Mouse (Mus musculus) bone marrow, adult 2 months (tissue): ENCODE results near the gene Rhobtb1. TPM values are rescaled to one million over a fixed set of nuclear protein-coding genes. Genes with fewer than 3 reads are reported as not detected.

Experiments used
- H3K27ac ChIP-seq: fragments of 200-500 bp; 2 replicates; pipeline ENCODE4 v1.5.1; 2012; ENCODE audit warnings: low read depth, mild to moderate bottlenecking, control low read depth, inconsistent platforms, low read length; ENCODE audit not compliant: control insufficient read depth, poor library complexity, insufficient read depth
- H3K4me1 ChIP-seq: fragments of 200-500 bp; 2 replicates; pipeline ENCODE4 v1.6.1; 2011; ENCODE audit warnings: low read length; ENCODE audit not compliant: control insufficient read depth, insufficient read depth
- H3K4me3 ChIP-seq: fragments of 200-500 bp; replicated peaks from 2 replicates; pipeline ENCODE3; 2011; ENCODE audit warnings: mild to moderate bottlenecking, low read depth, low read length, control low read depth; ENCODE audit not compliant: control insufficient read depth
- CTCF ChIP-seq: fragments of 200-500 bp; IDR thresholded peaks from 2 replicates; pipeline ENCODE4 v1.5.1; 2011; ENCODE audit warnings: low read length, control low read depth; ENCODE audit not compliant: control insufficient read depth, insufficient read depth
- POLR2A ChIP-seq: fragments of 200-500 bp; IDR thresholded peaks from 2 replicates; pipeline ENCODE4 v1.6.1; 2011; ENCODE audit warnings: low read depth, mild to moderate bottlenecking, control low read depth, low read length, borderline replicate concordance; ENCODE audit not compliant: control insufficient read depth
- WGBS: fragments of 180-500 bp; shearing (Covaris S2); methylation state at CpG from one replicate; pipeline ENCODE4 v1.1.7; 2018; 5-methylcytosine and 5-hydroxymethylcytosine counted together
- polyA plus RNA-seq: library from polyadenylated mRNA; stranded (reverse); fragments of >200 nt; gene quantifications from 2 replicates; pipeline ENCODE4 v1.2.4, GENCODE M21; 2011; ENCODE audit warnings: low replicate concordance; ENCODE audit not compliant: missing spikeins, insufficient read depth, insufficient read length

Rhobtb1 gene
- polyA plus RNA-seq, 1 experiment = 2.2 TPM

DNA sequence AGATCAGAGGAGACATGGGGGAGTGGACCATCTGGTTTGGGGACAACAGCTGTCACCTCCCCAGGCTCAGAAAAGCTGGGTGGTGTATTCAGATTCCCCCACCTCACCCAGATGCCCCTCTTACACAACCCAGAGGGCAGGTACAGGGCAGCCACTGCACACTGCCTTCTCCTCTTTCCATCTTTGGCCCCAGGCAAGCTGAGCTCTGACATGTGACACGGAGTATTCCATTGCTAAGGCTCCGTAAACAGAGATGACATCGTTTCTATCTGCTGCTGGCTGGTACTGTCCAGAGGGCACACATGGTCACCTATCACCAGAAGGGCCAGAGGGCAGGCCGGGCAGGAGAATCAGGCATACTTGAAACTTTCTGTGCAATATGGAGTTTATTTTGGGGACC is 136.9 kb downstream of the Rhobtb1 start:
- no peaks in the 10 kb centered on the region for H3K4me1 ChIP-seq
- H3K4me3 ChIP-seq = no peak overlapping the region
- no peak for TF ChIP-seq POLR2A
- no peak for TF ChIP-seq CTCF
- WGBS = 86% methylated on average over 4 of the region's 4 CpGs
- H3K27ac ChIP-seq = no peak overlapping the region

- Histone ChIP-seq H3K4me1 (no peaks in the 10 kb centered on the region), H3K27ac (no peak overlapping the region), H3K4me3 (no peak overlapping the region)
- no peak for TF ChIP-seq CTCF
- no peak for TF ChIP-seq POLR2A
- 75% methylated on average over 6 of the region's 6 CpGs for WGBS
These were observed 137.5 kb downstream of the Rhobtb1 start for GRCm38 (mm10) chr10:69288720-69289119.

GRCm38 (mm10) chr10:69290736-69291135 is 139.5 kb downstream of the Rhobtb1 start:
- no peak overlapping the region for H3K27ac ChIP-seq
- H3K4me3 ChIP-seq = no peak overlapping the region
- H3K4me1 ChIP-seq = no peaks in the 10 kb centered on the region
- 85% methylated on average over 8 of the region's 8 CpGs for WGBS
- no peak for TF ChIP-seq POLR2A
- no peak for TF ChIP-seq CTCF

- no peaks in the 10 kb centered on the region for H3K4me1 ChIP-seq
- TF ChIP-seq POLR2A (no peak), CTCF (no peak)
- H3K4me3 ChIP-seq = no peak overlapping the region
- H3K27ac ChIP-seq = no peak overlapping the region
- 83% methylated on average over 9 of the region's 9 CpGs for WGBS
These were observed 144.7 kb downstream of the Rhobtb1 start for GRCm38 (mm10) chr10:69295919-69296318.

GRCm38 (mm10) chr10:69299985-69300384 is 148.8 kb downstream of the Rhobtb1 start:
- Histone ChIP-seq H3K27ac (no peak overlapping the region), H3K4me3 (no peak overlapping the region)
- 67% methylated on average over 7 of the region's 7 CpGs for WGBS

DNA sequence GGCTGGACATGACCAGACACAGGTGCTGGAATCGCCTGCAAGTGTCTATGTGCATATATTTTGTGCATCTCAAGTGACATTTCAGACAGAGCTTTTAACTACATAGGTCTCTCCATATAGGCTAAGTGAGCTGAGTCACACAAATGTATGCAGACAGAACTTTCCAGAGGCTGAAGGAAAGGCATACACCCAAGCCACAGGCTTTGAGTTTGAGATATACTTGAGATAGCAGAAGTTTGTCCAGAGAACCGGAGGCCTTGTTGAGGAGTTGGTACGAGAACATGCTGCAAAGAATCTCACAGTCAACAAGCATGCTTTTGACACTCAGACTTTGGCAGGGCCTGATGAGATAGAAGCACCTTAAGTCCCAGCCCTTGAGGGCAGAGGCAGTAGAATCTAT is 151.4 kb downstream of the Rhobtb1 start:
- TF ChIP-seq POLR2A = no peak
- Histone ChIP-seq H3K4me3 (no peak overlapping the region), H3K27ac (no peak overlapping the region), H3K4me1 (no peaks in the 10 kb centered on the region)
- WGBS = 75% methylated on average over 3 of the region's 3 CpGs

More at GRCm38 (mm10) chr10:69299985-69300384, 148.8 kb downstream of the Rhobtb1 start:
- no peaks in the 10 kb centered on the region for H3K4me1 ChIP-seq
- TF ChIP-seq POLR2A = no peak
- TF ChIP-seq CTCF = no peak

DNA sequence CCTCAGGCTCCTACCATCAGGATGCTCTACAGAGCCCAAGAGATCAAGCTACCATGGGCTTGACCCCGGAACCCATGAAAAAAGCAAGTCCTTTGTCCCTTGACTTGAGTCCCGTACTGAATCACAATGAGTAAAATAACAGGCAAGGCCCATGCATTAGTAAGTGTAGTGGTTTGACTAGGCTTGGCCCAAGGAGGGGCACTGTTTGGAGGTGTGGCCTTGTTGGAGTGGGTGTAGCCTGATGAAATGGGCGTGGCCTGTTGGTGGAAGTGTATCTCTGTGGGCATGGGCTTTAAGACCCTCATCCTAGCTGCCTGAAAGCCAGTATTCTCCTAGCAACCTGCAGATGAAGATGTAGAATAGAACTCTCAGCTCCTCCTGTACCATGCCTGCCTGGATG is 153.6 kb downstream of the Rhobtb1 start:
- Histone ChIP-seq H3K27ac (no peak overlapping the region), H3K4me1 (no peaks in the 10 kb centered on the region), H3K4me3 (no peak overlapping the region)
- 77% methylated on average over 3 of the region's 3 CpGs for WGBS
- TF ChIP-seq CTCF = no peak
- TF ChIP-seq POLR2A = no peak

DNA sequence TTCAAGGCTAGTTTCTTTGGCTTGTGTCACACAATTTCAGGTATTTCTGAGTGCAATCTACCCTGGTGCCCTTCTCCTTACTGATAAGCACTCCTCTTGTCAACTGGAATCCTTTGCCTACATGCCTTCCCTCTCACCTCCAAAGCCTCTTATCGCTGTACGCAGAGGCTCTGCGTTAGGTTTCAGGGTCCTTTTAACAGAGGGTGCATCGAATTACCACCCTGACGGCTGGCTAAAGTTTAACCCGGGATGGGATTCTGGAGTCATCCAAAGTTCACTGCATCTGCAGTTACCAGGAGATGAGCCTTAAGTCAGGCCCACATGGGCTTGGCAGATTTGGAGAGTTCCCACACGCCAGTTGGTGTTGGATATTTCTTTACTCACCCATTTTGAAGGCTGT is 154.4 kb downstream of the Rhobtb1 start:
- no peak for TF ChIP-seq POLR2A
- TF ChIP-seq CTCF = no peak
- WGBS = 86% methylated on average over 7 of the region's 7 CpGs
- no peaks in the 10 kb centered on the region for H3K4me1 ChIP-seq
- H3K4me3 ChIP-seq = no peak overlapping the region
- H3K27ac ChIP-seq = no peak overlapping the region

DNA sequence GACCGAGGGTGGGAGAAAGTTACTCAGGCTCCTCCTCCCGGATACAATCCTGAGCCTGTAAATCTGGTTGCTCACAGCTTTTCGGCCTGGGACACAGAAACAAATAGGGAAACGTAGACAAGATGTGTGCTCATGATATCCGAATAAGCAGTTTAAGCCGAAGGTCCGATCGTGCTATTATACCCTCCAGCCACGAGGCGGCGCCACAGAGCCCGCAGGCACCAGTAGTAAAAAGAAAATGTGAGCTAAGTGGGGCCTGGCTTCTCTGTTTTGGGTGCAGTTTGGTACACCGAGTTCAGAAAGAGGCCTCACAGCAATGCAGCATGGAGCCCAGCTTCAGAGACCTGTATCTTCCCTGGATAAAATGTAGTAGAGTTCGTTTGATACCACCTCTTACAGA is 155.0 kb downstream of the Rhobtb1 start:
- Histone ChIP-seq H3K4me3 (no peak overlapping the region), H3K27ac (no peak overlapping the region), H3K4me1 (no peaks in the 10 kb centered on the region)
- 33% methylated on average over 14 of the region's 14 CpGs for WGBS
- TF ChIP-seq CTCF (peak; percentile 78), POLR2A (no peak)

- H3K4me1 ChIP-seq = no peaks in the 10 kb centered on the region
- no peak overlapping the region for H3K4me3 ChIP-seq
- no peak overlapping the region for H3K27ac ChIP-seq
- WGBS = 44% methylated on average over 5 of the region's 5 CpGs
- TF ChIP-seq POLR2A (no peak), CTCF (peak; percentile 78)
These were observed 155.8 kb downstream of the Rhobtb1 start for GRCm38 (mm10) chr10:69307067-69307466.
